Mouse (Mus musculus) embryonic facial prominence, embryonic 12.5 days (tissue): Measurements from ENCODE around the gene Hba-x. TPM values are rescaled to one million over a fixed set of nuclear protein-coding genes. Genes with fewer than 3 reads are reported as not detected.

Experiments
- ATAC-seq: fragments of 200-750 bp; cut with Nextera tagmentation; 2 replicates; pipeline ENCODE4 v1.8.0; 2017; ENCODE audit not compliant: insufficient number of reproducible peaks, insufficient read depth, low FRiP score, low TSS enrichment
- H3K27ac ChIP-seq: fragments of 300-500 bp; sonication (generic); 2 replicates; pipeline ENCODE4 v1.5.1; 2016; ENCODE audit warnings: mild to moderate bottlenecking
- H3K27me3 ChIP-seq: fragments of 300-500 bp; sonication (generic); 2 replicates; pipeline ENCODE4 v1.6.1; 2016; ENCODE audit warnings: mild to moderate bottlenecking, moderate library complexity
- H3K36me3 ChIP-seq: fragments of 300-500 bp; sonication (generic); 2 replicates; pipeline ENCODE4 v1.6.1; 2016; ENCODE audit warnings: mild to moderate bottlenecking
- H3K4me1 ChIP-seq: fragments of 300-500 bp; sonication (generic); 2 replicates; pipeline ENCODE4 v1.6.1; 2016
- H3K4me2 ChIP-seq: fragments of 300-500 bp; sonication (generic); replicated peaks from 2 replicates; pipeline ENCODE4 v1.6.1; 2016; ENCODE audit warnings: mild to moderate bottlenecking, moderate library complexity
- H3K4me3 ChIP-seq: fragments of 300-500 bp; sonication (generic); 2 replicates; pipeline ENCODE4 v1.5.1; 2016; ENCODE audit warnings: mild to moderate bottlenecking
- H3K9ac ChIP-seq: fragments of 300-500 bp; sonication (generic); 2 replicates; pipeline ENCODE4 v1.6.1; 2016; ENCODE audit warnings: mild to moderate bottlenecking, moderate library complexity
- H3K9me3 ChIP-seq: fragments of 300-500 bp; sonication (generic); 2 replicates; pipeline ENCODE4 v1.6.1; 2016; ENCODE audit warnings: mild to moderate bottlenecking, moderate library complexity
- WGBS: fragments of 180-500 bp; shearing (Covaris S2); methylation state at CpG from one replicate; pipeline ENCODE4 v1.1.7; 2016; 5-methylcytosine and 5-hydroxymethylcytosine counted together
- polyA plus RNA-seq: library from polyadenylated mRNA; unstranded; fragments of >200 nt; fragmentation: Nextera tagmentation; extraction: Ambion mirVana; gene quantifications from 2 replicates; pipeline ENCODE4 v1.2.1, GENCODE M21; 2016

Gene Hba-x
- polyA plus RNA-seq: 1,599 and 1,804 TPM in 2 replicates

DNA sequence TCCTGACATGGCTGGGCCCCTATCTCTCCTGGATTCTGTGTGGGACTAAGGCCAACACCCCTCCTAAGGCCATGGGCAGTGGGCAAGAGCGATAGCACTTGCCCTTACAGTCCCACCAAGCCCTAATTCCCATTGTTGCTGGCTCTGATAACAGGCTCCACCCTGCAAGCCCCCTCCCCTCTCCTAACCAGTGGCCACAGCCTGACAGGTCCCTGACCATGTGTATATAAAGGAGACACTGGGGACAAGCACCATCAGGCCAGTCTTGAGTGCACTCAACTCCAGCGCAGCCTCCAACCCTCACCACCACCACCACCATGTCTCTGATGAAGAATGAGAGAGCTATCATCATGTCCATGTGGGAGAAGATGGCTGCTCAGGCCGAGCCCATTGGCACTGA, at the start of gene Hba-x:
TSS of gene Hba-x (plus strand) at position 54 of the 400 bp plus-strand sequence.
- 66% methylated on average over 3 of the region's 3 CpGs for WGBS
- Histone ChIP-seq H3K4me1 (no peaks in the 10 kb centered on the region), H3K4me2 (no peak within 1 kb of the TSS), H3K9me3 (no peaks in the 10 kb centered on the region), H3K9ac (no peak within 1 kb of the TSS), H3K27me3 (peaks cover 7% of the 10 kb centered on the region; the same call in 1 of the 2 replicates), H3K27ac (no peak within 1 kb of the TSS), H3K4me3 (no peak within 1 kb of the TSS), H3K36me3 (no peaks in the 10 kb centered on the region)
- no peak for ATAC-seq

DNA sequence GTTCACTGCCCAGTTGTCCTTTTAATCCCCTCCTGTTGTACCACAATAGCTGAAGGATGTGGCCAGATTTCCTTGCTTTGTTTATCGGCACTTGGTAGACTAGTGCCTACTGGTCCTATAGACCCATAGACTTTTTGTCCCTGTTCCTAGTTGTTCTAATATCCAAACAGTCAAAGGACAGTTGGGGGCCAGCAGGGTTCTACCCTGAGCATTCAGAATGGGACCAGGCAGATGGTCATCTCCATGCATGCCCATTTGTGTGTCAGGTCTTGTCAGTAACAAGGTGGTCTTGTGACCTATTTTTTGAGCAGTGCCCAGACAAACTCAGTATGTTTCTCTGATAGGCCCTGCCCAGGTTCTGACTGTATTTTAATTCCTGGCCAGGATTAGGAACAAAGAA, 49.2 kb upstream of the Hba-x start:
- H3K9ac ChIP-seq: peak overlapping the region; percentile 77
- 64% methylated on average over 1 of the region's 1 CpGs for WGBS
- ATAC-seq: no peak
- peak overlapping the region; percentile 71 for H3K4me2 ChIP-seq
- H3K4me1 ChIP-seq: peaks cover 38% of the 10 kb centered on the region
- H3K27ac ChIP-seq: no peak overlapping the region
- H3K9me3 ChIP-seq: no peaks in the 10 kb centered on the region
- H3K36me3 ChIP-seq: peaks cover 33% of the 10 kb centered on the region
- peak overlapping the region; percentile 69 for H3K4me3 ChIP-seq
- H3K27me3 ChIP-seq: peaks cover 4% of the 10 kb centered on the region; the same call in 1 of the 2 replicates

DNA sequence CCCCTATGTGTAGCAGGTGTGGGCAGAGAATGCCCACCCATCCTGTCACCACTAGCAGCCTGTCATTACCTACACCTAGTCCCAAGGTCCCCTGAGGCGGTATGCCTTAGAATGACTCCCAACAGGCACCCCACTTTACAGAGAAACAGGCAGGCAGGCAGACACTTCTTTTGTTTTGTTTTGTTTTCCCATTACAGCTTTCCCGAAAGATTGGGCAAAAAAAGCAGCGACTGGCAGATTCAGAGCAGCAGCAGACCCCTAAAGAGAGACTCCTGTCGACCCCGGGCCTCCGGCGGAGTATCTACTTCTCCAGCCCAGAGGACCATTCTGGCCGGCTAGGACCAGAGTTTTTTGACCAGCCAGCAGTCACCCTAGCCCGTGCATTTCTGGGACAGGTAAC, 48.6 kb upstream of the Hba-x start:
- peaks cover 4% of the 10 kb centered on the region; the same call in 1 of the 2 replicates for H3K27me3 ChIP-seq
- H3K27ac ChIP-seq: no peak overlapping the region
- no peak overlapping the region for H3K4me3 ChIP-seq
- H3K36me3 ChIP-seq: peaks cover 38% of the 10 kb centered on the region
- H3K9ac ChIP-seq: peak overlapping the region; percentile 77; the same call in 1 of the 2 replicates
- no peak for ATAC-seq
- H3K9me3 ChIP-seq: no peaks in the 10 kb centered on the region
- 85% methylated on average over 9 of the region's 9 CpGs for WGBS
- H3K4me2 ChIP-seq: peak overlapping the region; percentile 71; the same call in 1 of the 2 replicates
- peaks cover 33% of the 10 kb centered on the region for H3K4me1 ChIP-seq

DNA sequence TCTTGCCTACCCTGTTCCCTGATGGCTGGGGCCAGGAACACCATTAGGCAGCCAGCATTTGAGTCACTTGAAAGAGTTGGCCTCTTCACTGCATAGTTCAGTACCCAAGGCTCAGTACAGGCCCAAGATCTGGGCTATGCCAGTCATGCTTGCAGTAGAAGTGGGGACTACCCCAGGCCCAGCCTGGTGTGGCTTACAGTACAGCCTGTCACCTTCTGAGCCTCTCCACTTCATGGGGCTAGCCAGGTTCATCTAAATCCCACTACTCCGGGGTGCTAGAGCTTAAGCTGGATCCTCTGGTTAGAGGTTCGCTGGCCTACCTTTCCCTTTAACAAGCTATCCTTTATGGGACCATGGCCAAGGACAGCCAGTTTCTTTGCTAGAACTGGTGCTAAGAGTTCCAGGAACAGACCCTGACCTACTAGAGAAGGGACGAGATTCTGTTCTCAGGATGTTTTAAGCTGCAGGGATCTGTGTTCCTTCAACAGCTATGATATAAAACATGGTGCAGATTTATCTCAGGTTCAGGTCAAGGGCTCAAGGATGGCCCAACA, 47.8 kb upstream of the Hba-x start:
- 90% methylated on average over 3 of the region's 3 CpGs for WGBS
- no peak for ATAC-seq
- Histone ChIP-seq H3K4me1 (peaks cover 25% of the 10 kb centered on the region), H3K4me3 (no peak overlapping the region), H3K27ac (no peak overlapping the region), H3K36me3 (peaks cover 46% of the 10 kb centered on the region), H3K9ac (no peak overlapping the region), H3K4me2 (no peak overlapping the region), H3K9me3 (no peaks in the 10 kb centered on the region), H3K27me3 (no peaks in the 10 kb centered on the region)

DNA sequence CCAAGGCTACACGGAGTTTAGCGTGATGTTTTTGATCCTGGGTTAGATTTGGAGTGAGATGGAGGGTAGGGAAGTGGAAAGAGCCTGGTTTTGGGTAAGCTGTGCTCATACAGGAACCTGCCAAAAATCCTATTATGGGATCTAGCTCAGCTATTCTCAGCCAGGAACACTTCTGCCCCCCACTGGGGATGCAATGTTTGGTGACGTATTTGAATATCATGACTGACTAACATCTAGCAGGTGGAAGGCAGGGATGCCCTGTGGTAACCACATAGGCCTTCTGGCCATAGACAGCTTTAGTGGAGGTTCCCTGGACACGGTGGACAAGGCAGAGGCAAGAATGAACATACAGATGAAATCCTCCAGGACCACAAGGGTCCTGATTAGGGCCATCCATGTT, 46.0 kb upstream of the Hba-x start:
- no peak for ATAC-seq
- Histone ChIP-seq H3K4me1 (peaks cover 18% of the 10 kb centered on the region), H3K9me3 (no peaks in the 10 kb centered on the region), H3K9ac (no peak overlapping the region), H3K27ac (no peak overlapping the region), H3K4me2 (no peak overlapping the region), H3K4me3 (no peak overlapping the region), H3K36me3 (peaks cover 64% of the 10 kb centered on the region), H3K27me3 (no peaks in the 10 kb centered on the region)
- WGBS: 86% methylated on average over 4 of the region's 4 CpGs

DNA sequence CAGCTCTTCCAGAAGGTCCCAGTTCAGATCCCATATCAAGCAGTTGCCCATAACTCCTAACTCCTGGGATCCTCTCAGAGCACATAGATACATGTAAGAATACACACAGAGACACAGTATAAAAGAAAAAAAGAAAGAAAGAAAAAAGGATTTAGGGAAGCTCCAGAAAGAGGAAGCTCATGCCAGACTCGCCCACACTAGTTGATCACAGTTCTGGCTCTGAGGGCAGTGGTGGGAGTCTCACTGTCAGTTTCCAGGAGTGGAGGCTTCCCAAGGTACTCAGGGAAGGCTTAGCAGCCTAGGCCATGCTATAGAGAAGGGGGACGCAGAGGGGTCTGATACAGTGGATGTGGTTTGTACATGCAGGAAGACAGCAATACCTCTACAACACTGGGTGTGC, 45.1 kb upstream of the Hba-x start:
- WGBS: 93% methylated on average over 2 of the region's 2 CpGs
- ATAC-seq: no peak
- H3K9me3 ChIP-seq: no peaks in the 10 kb centered on the region
- H3K27me3 ChIP-seq: no peaks in the 10 kb centered on the region
- H3K4me2 ChIP-seq: no peak overlapping the region
- peaks cover 65% of the 10 kb centered on the region for H3K36me3 ChIP-seq
- H3K27ac ChIP-seq: no peak overlapping the region
- H3K9ac ChIP-seq: no peak overlapping the region
- H3K4me3 ChIP-seq: no peak overlapping the region
- H3K4me1 ChIP-seq: peaks cover 10% of the 10 kb centered on the region

DNA sequence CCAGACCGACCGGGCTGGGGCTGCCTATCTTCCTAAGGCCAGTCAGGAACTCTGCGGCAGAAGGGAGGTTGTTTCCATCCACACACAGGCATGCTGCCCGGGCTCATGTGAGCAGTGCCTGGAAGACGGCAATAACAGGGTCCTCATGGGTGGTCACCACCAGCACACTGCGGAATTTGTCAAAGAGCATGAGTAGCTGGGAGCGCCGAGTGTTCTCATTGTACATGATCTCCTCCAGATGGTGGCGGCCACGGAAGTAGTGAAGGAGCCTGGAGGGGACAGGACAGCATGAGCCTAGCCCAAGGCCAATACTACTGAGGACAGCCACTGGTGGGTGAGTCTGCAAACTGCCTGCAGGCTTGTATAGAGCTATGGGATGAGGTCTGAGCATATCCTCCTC, 43.4 kb upstream of the Hba-x start:
- H3K4me1 ChIP-seq: peaks cover 5% of the 10 kb centered on the region; the same call in 1 of the 2 replicates
- H3K27ac ChIP-seq: no peak overlapping the region
- no peak overlapping the region for H3K9ac ChIP-seq
- ATAC-seq: no peak
- no peak overlapping the region for H3K4me2 ChIP-seq
- H3K9me3 ChIP-seq: no peaks in the 10 kb centered on the region
- no peaks in the 10 kb centered on the region for H3K27me3 ChIP-seq
- H3K36me3 ChIP-seq: peaks cover 74% of the 10 kb centered on the region
- no peak overlapping the region for H3K4me3 ChIP-seq
- 63% methylated on average over 10 of the region's 10 CpGs for WGBS

DNA sequence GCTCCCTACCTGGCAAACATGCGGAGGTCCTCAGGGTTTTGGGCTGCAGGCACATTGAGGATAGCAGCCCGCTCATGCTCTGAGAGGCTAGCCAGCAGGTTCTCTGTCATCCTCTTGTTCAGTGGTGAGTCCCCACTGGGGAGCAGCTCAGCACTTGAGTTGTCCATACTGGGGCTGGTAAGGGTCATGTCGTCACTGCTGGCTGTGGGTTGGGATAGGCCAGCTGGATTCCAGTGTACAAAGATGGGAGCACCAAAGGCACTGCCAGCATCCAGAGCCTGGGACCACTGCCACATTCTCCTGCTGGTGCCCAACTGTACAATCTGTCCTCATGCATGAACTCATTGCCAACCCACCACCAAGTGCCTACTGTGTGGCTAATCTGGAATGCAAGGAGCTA, 42.3 kb upstream of the Hba-x start:
- ATAC-seq: no peak
- H3K27ac ChIP-seq: no peak overlapping the region
- H3K27me3 ChIP-seq: no peaks in the 10 kb centered on the region
- no peak overlapping the region for H3K9ac ChIP-seq
- no peaks in the 10 kb centered on the region for H3K9me3 ChIP-seq
- 0 out of 2 replicates have a peak, but pooled peaks cover 5% of the 10 kb centered on the region for H3K4me1 ChIP-seq
- peaks cover 69% of the 10 kb centered on the region for H3K36me3 ChIP-seq
- H3K4me2 ChIP-seq: no peak overlapping the region
- H3K4me3 ChIP-seq: no peak overlapping the region
- 90% methylated on average over 3 of the region's 3 CpGs for WGBS

DNA sequence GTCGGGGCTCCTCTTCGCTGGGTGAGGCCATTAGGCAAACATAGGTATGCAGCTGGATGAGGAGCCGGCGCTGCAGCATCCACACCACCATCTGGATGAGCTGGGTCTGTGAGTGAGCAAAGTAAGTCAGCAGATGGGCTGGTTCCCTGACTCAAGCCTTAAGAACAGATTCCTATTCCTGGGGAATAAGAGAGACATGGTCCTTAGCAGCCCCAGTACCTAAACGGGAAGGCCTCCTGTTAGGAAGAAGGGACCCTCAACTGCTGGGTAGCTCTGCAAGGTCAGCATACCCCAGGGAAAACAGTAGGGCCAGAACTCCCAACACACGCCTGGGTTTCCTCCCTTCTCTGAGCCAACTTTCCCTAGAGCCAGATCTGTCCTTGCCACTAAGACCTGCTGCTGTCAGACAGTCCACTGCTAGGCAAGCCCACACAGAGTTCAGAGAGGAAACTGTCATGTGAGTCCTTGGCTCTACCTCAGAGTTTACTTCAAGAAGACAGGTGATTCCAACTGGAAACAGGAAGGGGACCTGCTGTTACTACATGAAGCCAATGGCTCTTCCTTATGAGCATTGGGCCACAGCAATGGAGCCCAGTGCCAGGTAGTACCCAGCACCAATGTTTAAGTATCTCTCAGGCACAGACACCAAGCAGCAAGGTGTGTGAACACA, 41.2 kb upstream of the Hba-x start:
- H3K9me3 ChIP-seq: no peaks in the 10 kb centered on the region
- H3K9ac ChIP-seq: no peak overlapping the region
- H3K4me1 ChIP-seq: 0 out of 2 replicates have a peak, but pooled peaks cover 5% of the 10 kb centered on the region
- no peak overlapping the region for H3K27ac ChIP-seq
- H3K27me3 ChIP-seq: no peaks in the 10 kb centered on the region
- no peak overlapping the region for H3K4me3 ChIP-seq
- no peak for ATAC-seq
- no peak overlapping the region for H3K4me2 ChIP-seq
- peaks cover 68% of the 10 kb centered on the region for H3K36me3 ChIP-seq
- 85% methylated on average over 6 of the region's 6 CpGs for WGBS

DNA sequence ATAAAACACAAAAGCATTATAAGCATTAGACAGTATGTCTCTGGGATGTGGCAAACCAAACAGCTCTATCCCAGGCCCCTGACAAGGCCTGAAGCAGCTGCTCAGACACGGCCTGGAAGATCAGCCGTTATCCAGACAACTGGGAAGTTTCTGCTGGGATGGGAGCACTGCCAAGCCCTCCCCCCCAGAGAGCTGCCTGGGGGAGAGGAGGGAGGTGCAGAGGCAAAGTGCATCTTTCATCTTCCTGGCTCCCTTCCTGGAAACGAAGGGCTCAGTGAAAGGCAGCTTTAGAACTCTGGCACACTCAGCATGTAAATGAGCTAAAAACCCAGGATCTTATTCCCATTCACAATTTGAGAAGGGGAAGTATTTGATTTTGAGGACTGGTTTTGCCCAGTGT, 40.6 kb upstream of the Hba-x start:
- Histone ChIP-seq H3K4me1 (0 out of 2 replicates have a peak, but pooled peaks cover 5% of the 10 kb centered on the region), H3K27me3 (no peaks in the 10 kb centered on the region), H3K9me3 (no peaks in the 10 kb centered on the region), H3K27ac (no peak overlapping the region), H3K9ac (no peak overlapping the region), H3K4me3 (no peak overlapping the region), H3K36me3 (peaks cover 68% of the 10 kb centered on the region), H3K4me2 (no peak overlapping the region)
- ATAC-seq: no peak
- 59% methylated on average over 3 of the region's 3 CpGs for WGBS

DNA sequence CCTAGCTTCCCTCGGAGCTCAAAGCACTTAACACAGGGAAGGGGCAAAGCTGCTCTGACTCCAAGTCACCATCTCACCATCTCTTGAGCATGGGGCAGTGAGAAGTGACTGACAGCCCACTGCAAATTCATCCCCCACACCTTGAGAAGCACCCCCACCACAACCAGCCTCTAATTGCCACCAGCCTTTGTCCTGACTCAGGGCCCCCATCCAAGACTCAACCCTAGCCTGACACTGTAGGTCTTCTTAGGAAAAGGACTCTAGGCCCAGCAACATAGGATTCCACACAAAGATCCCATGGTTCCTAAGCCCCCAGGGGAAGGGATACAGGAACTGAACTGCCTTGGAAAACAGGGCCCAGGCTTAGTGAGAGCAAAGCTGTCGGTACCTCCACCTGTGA, 40.1 kb upstream of the Hba-x start:
- 75% methylated on average over 2 of the region's 2 CpGs for WGBS
- no peak for ATAC-seq
- Histone ChIP-seq H3K36me3 (peaks cover 68% of the 10 kb centered on the region), H3K27me3 (no peaks in the 10 kb centered on the region), H3K4me2 (no peak overlapping the region), H3K27ac (no peak overlapping the region; the same call in 1 of the 2 replicates), H3K9ac (no peak overlapping the region), H3K4me3 (no peak overlapping the region), H3K4me1 (0 out of 2 replicates have a peak, but pooled peaks cover 5% of the 10 kb centered on the region), H3K9me3 (no peaks in the 10 kb centered on the region)

DNA sequence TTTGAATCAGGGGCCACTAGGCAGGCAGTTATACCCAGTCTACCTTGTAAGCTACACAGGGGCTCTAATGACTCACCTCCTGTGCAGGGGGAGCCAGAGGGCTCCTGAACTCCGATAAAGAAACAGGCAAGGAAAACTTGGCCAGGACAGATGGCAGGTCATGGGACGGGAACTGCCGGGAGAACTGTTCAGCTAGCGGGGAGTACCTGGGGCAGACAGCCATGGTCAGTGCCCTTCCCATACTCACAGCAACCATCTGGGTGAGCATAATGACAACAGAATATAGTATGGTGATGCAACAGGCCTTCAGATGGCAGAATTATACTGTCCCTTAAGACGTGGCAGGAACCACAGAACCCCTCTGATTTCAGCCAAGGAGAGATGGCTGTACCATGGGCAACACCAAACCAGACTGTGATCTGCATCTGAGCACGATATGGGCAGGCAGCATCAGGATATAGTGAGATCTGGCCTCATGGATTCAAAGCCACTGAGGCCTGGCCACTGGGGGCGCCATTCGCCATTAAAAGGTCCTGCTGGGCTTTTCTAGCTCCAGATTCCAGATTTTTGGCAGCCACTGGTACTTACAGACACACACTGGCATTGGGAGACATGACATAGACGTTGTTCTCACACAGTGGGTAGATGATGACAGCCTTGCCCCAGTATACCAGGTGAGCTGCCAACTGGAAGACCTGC, 39.3 kb upstream of the Hba-x start:
- peaks cover 68% of the 10 kb centered on the region for H3K36me3 ChIP-seq
- H3K9ac ChIP-seq: no peak overlapping the region
- no peaks in the 10 kb centered on the region for H3K9me3 ChIP-seq
- whole genome bisulfite sequencing: 59% methylated on average over 9 of the region's 9 CpGs
- H3K27me3 ChIP-seq: no peaks in the 10 kb centered on the region
- H3K4me2 ChIP-seq: no peak overlapping the region
- no peak overlapping the region for H3K27ac ChIP-seq
- no peak overlapping the region for H3K4me3 ChIP-seq
- 0 out of 2 replicates have a peak, but pooled peaks cover 5% of the 10 kb centered on the region for H3K4me1 ChIP-seq
- ATAC-seq: no peak
